Mouse (Mus musculus) bone marrow macrophage, adult 2 months (primary cell): Measurements from ENCODE around the gene Mrps18b. TPM values are rescaled to one million over a fixed set of nuclear protein-coding genes. Genes with fewer than 3 reads are reported as not detected.

ENCODE experiments used
- H3K27ac ChIP-seq: 2 replicates; pipeline ENCODE4 v1.5.1; 2012; ENCODE audit warnings: low read depth, low read length; ENCODE audit not compliant: insufficient read depth
- H3K4me1 ChIP-seq: 2 replicates; pipeline ENCODE4 v1.6.1; 2012; ENCODE audit warnings: low read length; ENCODE audit not compliant: control insufficient read depth, insufficient read depth
- H3K4me3 ChIP-seq: 2 replicates; pipeline ENCODE4 v1.5.1; 2012; ENCODE audit warnings: mild to moderate bottlenecking, low read length, moderate library complexity; ENCODE audit not compliant: insufficient read depth
- CTCF ChIP-seq: IDR thresholded peaks from 2 replicates; pipeline ENCODE4 v1.5.1; 2012; ENCODE audit warnings: low read depth, mild to moderate bottlenecking, low read length, moderate library complexity
- POLR2A ChIP-seq: IDR thresholded peaks from 2 replicates; pipeline ENCODE4 v1.6.1; 2012; ENCODE audit warnings: mild to moderate bottlenecking, low read depth, low read length, borderline replicate concordance
- polyA plus RNA-seq: library from polyadenylated mRNA; stranded (reverse); fragments of >200 nt; gene quantifications from 2 replicates; pipeline ENCODE4 v1.2.4, GENCODE M21; 2012; ENCODE audit not compliant: missing spikeins, insufficient read depth, insufficient read length

Mrps18b gene
- polyA plus RNA-seq, 1 experiment: 29.4 TPM

DNA sequence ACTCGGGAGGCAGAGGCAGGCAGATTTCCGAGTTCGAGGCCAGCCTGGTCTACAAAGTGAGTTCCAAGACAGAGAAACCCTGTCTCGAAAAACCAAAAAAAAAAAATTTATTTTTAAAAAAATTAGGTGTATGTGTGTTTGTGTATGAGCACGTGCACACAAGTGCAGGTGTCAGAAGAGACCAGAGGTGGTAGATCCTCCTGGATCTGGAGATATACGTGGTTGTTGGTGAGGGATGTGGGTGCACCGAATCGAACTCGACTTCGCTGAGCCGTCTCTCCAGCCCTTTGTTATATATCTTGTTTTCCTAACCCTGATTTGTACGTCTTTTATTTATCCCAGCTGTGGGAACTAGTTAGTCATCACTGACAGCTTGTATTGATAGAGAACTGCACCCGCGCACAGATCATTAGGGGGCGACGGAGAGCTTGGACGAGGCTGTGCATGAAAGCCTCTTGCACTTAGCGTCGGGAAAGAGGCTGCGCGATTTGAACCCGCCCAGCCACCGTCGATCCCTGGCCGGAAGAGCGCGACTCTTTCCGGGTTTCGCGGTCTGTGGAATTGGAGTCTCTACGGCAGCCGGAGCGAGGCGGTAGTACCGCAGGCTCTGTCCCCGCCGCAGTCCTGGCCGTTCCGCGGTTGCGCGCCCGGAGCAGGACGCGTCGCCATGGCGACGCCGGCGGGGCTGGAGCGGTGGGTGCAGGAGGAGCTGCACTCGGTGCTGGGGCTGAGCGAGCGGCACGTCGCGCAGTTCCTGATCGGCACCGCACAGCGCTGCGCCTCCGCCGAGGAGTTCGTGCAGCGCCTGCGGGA, 36.7 kb downstream of the Mrps18b start, which contains the start of gene Dhx16:
Gene Dhx16 (plus strand): TSS at position 575 of the 813 bp plus-strand sequence.
- TF ChIP-seq CTCF: 0 out of 2 replicates have a peak, but pooled peaks have one; percentile 24
- TF ChIP-seq POLR2A: no peak
- Histone ChIP-seq H3K4me1 (peaks cover 6% of the 10 kb centered on the region), H3K4me3 (peak within 1 kb of the TSS; percentile 90), H3K27ac (peak within 1 kb of the TSS; percentile 62)

DNA sequence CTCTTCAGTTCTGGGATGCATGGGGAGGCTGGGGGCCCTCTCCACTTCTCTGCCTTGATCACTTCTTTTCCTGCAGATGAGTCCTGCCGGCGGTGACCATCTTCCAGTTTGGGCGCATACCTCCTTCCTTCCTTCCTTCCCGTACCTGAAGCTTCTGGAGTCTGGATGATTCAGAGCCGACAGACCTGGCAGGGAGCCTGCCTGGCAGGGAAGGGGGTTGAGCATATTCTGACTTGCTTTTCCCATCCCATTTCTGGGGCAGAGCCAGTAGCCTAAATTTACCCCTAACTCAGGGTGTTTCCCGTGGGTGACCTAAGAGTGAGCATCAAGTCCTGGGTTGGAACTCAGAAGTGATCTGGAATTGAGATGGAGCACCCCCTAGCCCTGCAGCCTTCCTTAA, 41.5 kb downstream of the Mrps18b start:
- TF ChIP-seq POLR2A: no peak
- no peak for TF ChIP-seq CTCF
- Histone ChIP-seq H3K4me1 (peaks cover 14% of the 10 kb centered on the region), H3K27ac (no peak overlapping the region), H3K4me3 (no peak overlapping the region)

DNA sequence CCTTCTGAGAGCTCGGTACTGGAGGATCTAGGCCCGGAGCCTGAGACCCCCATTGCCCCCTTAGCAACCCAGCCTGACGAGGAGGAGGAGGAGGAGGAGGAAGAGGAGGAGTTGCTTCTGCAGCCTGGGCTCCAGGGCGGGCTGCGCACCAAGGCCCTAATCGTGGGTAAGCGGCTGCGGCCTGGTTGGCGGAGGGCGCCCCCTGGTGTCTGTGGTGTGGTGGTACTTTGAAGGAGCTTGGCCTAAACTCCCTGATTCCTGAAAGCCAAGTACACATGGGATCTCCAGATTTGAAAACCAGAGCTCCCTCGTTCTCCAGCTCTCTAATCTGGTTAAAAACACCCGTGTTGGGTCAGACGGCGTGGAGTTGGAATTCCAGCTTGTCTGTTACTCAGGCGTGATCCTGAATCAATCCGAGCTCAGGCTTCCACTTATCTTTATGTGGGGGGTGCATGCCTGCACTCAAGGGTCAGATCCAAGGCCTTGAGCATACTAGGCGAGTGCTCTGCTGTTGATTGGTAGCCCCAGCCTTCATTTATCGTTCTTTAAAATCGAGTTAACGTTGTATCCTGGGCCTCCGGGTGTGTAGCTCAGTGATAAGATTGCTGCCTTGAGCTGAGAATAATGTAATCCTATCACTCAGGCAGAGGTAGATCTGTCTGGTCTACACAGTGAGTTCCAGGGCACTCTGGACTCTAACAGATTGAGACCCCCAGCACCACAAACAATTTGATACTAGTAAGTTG, 42.2 kb downstream of the Mrps18b start:
- TF ChIP-seq CTCF (peak; percentile 77; the same call in 1 of the 2 replicates), POLR2A (no peak)
- peak overlapping the region; percentile 2; the same call in 1 of the 2 replicates for H3K27ac ChIP-seq
- H3K4me1 ChIP-seq: peaks cover 14% of the 10 kb centered on the region
- peak overlapping the region; percentile 21 for H3K4me3 ChIP-seq

DNA sequence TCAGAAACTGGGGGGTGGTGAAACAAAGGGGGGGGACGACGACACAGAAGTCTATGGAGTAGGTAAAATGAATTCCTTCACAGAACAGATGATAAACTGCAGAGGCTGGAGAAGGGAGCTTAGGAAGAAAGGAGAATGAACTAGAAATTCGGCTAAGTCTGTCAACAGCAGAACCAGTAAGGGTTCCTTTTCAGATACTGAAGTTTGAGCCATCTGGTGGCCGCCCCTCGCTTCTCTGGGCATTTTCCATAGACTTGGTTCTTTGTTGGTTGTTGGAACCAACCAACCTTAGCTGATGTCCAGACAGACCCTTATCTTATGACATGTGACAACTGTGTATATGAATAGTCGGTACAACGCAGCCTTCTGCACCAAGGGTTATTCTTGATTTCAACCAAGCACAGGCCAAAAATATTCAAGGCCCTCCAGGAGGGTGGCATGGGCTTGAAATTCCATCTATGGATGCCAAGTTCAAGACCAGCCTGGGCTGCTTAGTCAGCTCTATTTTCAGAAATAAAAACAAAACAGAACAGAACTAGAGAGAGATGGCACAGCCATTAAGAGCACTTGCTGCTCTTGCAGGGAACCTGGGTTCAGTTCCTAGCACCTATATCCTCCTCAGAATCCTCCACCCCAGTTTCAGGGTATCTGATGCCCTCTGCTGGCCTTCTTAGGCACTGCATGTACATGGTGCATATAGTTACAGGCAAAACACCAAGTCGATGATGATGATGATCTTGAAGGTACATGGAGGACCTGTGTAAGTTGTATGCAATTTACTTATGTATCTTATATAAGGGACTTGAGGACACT, 45.1 kb downstream of the Mrps18b start:
- TF ChIP-seq CTCF (0 out of 2 replicates have a peak, but pooled peaks have one; percentile 30), POLR2A (no peak)
- H3K4me3 ChIP-seq: peak overlapping the region; percentile 98
- H3K27ac ChIP-seq: peak overlapping the region; percentile 99
- peaks cover 14% of the 10 kb centered on the region for H3K4me1 ChIP-seq

DNA sequence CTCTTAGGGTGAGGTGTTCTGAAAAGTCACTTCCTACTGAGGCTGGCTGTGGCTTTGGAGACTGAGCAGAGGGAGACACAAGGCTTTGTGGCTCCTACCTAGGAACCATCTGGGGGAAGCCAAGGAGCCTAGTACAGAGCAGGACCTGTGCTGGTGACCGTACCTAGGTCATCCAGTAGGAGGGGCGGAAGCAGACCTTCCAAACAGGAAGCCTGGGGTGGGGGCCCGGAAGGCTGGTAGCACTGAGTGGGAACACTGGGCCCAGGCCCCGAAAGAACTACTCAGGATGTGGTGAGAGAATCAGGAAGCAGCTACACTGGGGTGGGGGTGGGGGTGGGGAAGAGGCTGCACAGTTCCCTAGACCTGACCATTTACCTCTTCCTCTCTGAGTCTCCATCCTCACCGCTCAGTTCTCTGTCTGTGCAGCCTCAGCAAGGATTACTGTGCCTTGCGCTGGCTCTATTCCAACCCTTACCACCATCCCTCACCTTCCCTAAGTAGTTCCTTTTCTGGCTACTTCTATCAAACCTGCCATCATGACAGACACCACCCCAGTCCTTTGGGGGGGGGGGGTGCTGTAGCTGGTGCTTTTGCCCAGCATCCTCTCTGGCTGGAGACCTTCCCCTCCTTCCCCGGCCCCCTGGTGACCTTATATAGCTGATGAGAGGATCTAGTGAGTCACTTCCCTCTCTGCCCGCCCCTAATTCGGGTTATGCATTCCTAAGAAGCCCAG, 45.9 kb downstream of the Mrps18b start:
- peak overlapping the region; percentile 99 for H3K27ac ChIP-seq
- H3K4me1 ChIP-seq: peaks cover 14% of the 10 kb centered on the region
- TF ChIP-seq CTCF (0 out of 2 replicates have a peak, but pooled peaks have one; percentile 7), POLR2A (no peak)
- H3K4me3 ChIP-seq: peak overlapping the region; percentile 98

DNA sequence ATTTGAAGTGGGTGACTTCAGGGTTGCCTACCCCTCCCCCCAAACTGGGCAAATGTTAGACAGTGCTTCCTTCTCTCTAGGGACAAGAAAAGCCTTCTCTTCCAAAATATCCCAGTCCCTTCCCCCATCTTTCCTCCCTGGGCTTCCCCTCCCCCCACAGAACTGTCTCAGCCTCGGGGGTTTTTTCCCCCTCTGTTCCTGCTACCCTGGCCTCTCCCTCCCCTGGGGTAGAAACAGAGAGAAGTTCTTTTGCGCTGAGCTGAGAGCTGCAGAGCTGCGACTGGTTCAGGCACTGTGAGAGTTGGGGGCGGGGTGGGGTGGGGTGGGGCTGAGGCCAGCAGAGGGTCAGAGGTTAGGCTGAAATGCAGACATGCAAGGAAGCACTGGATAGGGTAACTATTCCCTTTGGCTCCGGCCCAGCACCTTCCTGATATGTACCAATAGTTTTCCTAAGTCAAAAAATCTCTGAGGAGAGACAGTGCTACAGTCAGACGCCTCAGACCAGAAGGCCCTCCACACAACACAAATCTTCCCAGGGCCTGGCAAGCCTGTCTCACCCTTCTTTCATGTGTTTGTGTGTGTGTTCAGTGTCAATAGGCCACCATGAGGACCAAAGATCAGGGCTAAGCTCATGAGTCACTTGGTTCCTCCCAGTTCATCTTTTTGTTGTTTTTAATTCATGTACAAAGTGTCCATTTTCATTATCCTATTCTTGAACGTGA, 46.7 kb downstream of the Mrps18b start:
- no peak for TF ChIP-seq POLR2A
- TF ChIP-seq CTCF: no peak
- peaks cover 21% of the 10 kb centered on the region for H3K4me1 ChIP-seq
- H3K27ac ChIP-seq: peak overlapping the region; percentile 99

DNA sequence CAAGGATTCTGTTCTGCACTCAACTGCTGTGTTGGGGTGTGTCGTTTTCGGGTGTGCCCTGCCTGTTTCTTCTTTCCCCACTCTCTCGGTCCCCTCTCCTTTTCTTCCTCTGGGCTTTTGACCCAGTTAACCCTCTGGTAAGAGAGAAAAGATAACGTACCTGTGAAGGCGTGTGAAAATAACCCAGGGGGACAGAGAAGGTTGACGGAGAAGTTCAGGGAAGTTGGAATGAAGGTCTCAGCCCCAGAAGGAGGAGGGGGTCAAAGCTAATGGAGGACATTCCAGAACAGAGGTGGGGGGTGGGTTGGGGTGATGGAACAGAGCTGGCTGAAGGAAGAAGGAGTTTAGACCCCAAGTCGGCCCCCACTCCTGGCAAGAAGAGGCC, 47.2 kb downstream of the Mrps18b start:
- Histone ChIP-seq H3K4me3 (peak overlapping the region; percentile 98), H3K4me1 (peaks cover 23% of the 10 kb centered on the region), H3K27ac (peak overlapping the region; percentile 99)
- TF ChIP-seq CTCF (no peak), POLR2A (no peak)

More for the DNA sequence above, 46.7 kb downstream of the Mrps18b start:
- peak overlapping the region; percentile 98 for H3K4me3 ChIP-seq

DNA sequence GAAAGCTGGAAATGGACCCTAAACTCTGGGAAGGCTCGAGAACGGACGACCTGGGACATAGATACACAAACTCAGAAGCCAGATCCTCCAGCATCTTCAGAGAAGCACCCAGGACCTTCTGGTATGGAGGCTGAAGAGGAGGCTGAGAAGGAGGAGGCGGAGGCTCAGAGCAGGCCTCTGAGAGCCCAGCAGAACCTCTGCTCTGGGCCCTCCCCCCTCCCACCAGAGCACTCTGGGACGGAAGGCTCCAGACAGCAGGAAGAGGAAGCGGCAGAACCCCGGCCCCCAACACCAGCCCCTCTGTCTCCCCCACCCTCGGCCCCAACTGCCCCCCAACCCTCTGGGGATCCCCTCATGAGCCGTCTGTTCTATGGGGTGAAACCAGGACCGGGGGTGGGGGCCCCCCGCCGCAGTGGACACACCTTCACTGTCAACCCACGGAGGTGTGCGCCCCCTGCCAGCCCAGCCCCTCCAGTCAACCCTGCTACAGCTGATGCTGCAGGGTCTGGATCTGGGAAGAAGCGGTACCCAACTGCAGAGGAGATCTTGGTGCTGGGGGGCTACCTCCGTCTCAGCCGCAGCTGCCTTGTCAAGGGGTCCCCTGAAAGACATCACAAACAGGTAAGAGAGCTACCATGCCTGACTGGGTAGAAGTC, 47.9 kb downstream of the Mrps18b start:
- TF ChIP-seq POLR2A (no peak), CTCF (no peak)
- peak overlapping the region; percentile 98 for H3K4me3 ChIP-seq
- peak overlapping the region; percentile 99 for H3K27ac ChIP-seq
- peaks cover 21% of the 10 kb centered on the region for H3K4me1 ChIP-seq
